Mouse (Mus musculus): ENCODE measurements around the gene Pde4d. TPM values are rescaled to one million over a fixed set of nuclear protein-coding genes. Genes with fewer than 3 reads are reported as not detected.

Pde4d gene
- polyA plus RNA-seq, 1 experiment from 2014 or later, result 9.8 TPM

- no peak for DNase-seq (ENCODE audit: extremely low spot score, low spot score)
- H3K27me3 ChIP-seq (ENCODE audit: poor library complexity, severe bottlenecking), result no peaks in the 10 kb centered on the region
- no peaks in the 10 kb centered on the region for H3K36me3 ChIP-seq (replicated peaks)
- H3K4me1 ChIP-seq, result no peaks in the 10 kb centered on the region
- H3K27ac ChIP-seq, result no peak overlapping the region
- H3K9me3 ChIP-seq, result no peaks in the 10 kb centered on the region
- 85% methylated on average over 1 of the region's 1 CpGs for WGBS
- H3K4me3 ChIP-seq, result no peak overlapping the region
Observed at GRCm38 (mm10) chr13:109576725-109577124, 1127.0 kb downstream of the Pde4d start.

DNA sequence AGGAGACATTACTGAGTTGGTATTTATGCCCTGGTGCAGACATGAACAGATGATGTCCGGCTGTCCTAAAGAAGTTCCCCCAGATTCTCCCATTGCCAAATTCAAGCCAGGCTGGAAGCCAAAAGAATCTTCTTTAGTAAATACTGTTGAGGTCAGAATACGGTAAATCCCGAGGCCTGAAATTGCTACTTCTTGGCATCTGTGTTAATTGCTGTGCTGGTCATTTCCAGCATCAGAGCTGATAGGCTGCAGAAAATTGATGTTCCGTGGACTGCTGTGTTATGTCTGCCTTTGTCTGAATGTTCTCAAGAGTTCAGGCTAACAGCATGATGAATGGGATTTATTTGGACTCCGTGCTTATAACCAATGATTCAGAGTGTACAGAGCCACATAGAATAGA is 1127.7 kb downstream of the Pde4d start:
- H3K9me3 ChIP-seq, result no peaks in the 10 kb centered on the region
- no peak overlapping the region for H3K27ac ChIP-seq
- no peak for DNase-seq (ENCODE audit: extremely low spot score, low spot score)
- H3K4me1 ChIP-seq, result no peaks in the 10 kb centered on the region
- H3K36me3 ChIP-seq (replicated peaks), result no peaks in the 10 kb centered on the region
- H3K4me3 ChIP-seq, result no peak overlapping the region
- H3K27me3 ChIP-seq (ENCODE audit: poor library complexity, severe bottlenecking), result no peaks in the 10 kb centered on the region
- 90% methylated on average over 5 of the region's 5 CpGs for WGBS

DNA sequence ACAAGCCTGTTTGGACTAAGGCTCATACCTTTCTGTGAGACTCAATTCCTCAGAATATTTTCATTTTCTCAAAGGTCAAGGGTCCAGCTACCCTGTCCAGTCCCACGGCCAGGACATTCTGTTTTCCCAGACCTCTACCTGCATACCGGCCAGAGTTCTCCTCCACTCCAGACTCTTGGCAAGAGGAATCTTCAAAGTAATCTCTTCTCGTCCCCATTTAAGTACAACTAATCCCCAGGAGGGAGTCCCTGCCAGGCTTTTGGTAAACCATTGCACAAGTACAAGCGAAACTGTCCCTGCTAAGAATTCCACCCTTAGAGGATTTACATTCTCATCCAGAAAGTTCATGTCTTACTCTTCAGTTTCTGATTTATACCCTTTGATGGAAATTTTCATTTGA is 1128.2 kb downstream of the Pde4d start:
- no peaks in the 10 kb centered on the region for H3K4me1 ChIP-seq
- no peaks in the 10 kb centered on the region for H3K27me3 ChIP-seq (ENCODE audit: poor library complexity, severe bottlenecking)
- H3K4me3 ChIP-seq, result no peak overlapping the region
- no peak for DNase-seq (ENCODE audit: extremely low spot score, low spot score)
- no peaks in the 10 kb centered on the region for H3K36me3 ChIP-seq (replicated peaks)
- H3K9me3 ChIP-seq, result no peaks in the 10 kb centered on the region
- H3K27ac ChIP-seq, result no peak overlapping the region
- WGBS, result 58% methylated on average over 4 of the region's 4 CpGs

GRCm38 (mm10) chr13:109581284-109582070 is 1131.7 kb downstream of the Pde4d start:
- no peak for DNase-seq (ENCODE audit: extremely low spot score, low spot score)

GRCm38 (mm10) chr13:109590048-109590447 is 1140.3 kb downstream of the Pde4d start:
- DNase-seq (ENCODE audit: extremely low spot score, low spot score), result no peak

More at GRCm38 (mm10) chr13:109581284-109582070, 1131.7 kb downstream of the Pde4d start:
- Histone ChIP-seq H3K4me1 (no peaks in the 10 kb centered on the region), H3K4me3 (no peak overlapping the region), H3K27ac (no peak overlapping the region), H3K27me3 (ENCODE audit: poor library complexity, severe bottlenecking) (no peaks in the 10 kb centered on the region), H3K36me3 (replicated peaks) (no peaks in the 10 kb centered on the region), H3K9me3 (no peaks in the 10 kb centered on the region)
- 88% methylated on average over 16 of the region's 16 CpGs for WGBS

DNA sequence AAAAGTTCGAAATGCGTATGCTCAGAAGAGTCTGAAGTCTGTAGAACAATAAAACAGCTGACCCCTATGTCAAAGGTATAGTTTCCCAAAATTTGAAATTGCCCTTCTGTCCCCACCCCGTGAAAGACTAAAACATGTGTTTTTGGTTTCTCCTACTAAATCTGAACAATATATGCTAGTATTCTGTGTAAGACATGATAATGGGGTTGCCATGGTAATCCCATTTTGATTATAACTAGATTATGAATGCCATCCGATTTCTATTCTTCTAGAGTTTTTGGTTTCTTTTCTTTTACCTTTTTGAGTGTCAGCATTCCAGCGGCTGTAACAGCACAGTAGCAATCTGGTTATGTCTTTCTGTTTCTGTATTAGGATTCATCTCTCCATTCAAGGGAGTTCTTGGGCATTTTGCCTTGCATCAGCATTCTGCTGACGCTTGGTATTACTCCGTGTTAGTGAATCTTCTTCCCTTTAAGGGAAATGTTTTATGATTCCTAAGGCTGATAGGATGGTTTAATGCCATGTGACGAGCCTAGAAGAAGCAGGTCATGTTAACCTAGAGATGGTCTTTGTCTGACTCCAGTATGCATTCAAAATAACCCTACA is 1142.5 kb downstream of the Pde4d start:
- no peak overlapping the region for H3K27ac ChIP-seq
- H3K4me3 ChIP-seq, result no peak overlapping the region
- H3K36me3 ChIP-seq (replicated peaks), result no peaks in the 10 kb centered on the region
- no peaks in the 10 kb centered on the region for H3K9me3 ChIP-seq
- no peaks in the 10 kb centered on the region for H3K27me3 ChIP-seq (ENCODE audit: poor library complexity, severe bottlenecking)
- H3K4me1 ChIP-seq, result no peaks in the 10 kb centered on the region
- no peak for DNase-seq (ENCODE audit: extremely low spot score, low spot score)
- 85% methylated on average over 8 of the region's 8 CpGs for WGBS

More at GRCm38 (mm10) chr13:109590048-109590447, 1140.3 kb downstream of the Pde4d start:
- Histone ChIP-seq H3K27me3 (ENCODE audit: poor library complexity, severe bottlenecking) (no peaks in the 10 kb centered on the region), H3K4me1 (no peaks in the 10 kb centered on the region), H3K9me3 (no peaks in the 10 kb centered on the region), H3K27ac (no peak overlapping the region), H3K36me3 (replicated peaks) (no peaks in the 10 kb centered on the region), H3K4me3 (no peak overlapping the region)
- 84% methylated on average over 4 of the region's 4 CpGs for WGBS

GRCm38 (mm10) chr13:109599711-109600110 is 1150.0 kb downstream of the Pde4d start:
- Histone ChIP-seq H3K36me3 (replicated peaks) (no peaks in the 10 kb centered on the region), H3K4me1 (no peaks in the 10 kb centered on the region), H3K9me3 (no peaks in the 10 kb centered on the region), H3K27me3 (ENCODE audit: poor library complexity, severe bottlenecking) (no peaks in the 10 kb centered on the region), H3K4me3 (no peak overlapping the region), H3K27ac (no peak overlapping the region)
- no peak for DNase-seq (ENCODE audit: extremely low spot score, low spot score)
- WGBS, result 72% methylated on average over 4 of the region's 4 CpGs

DNA sequence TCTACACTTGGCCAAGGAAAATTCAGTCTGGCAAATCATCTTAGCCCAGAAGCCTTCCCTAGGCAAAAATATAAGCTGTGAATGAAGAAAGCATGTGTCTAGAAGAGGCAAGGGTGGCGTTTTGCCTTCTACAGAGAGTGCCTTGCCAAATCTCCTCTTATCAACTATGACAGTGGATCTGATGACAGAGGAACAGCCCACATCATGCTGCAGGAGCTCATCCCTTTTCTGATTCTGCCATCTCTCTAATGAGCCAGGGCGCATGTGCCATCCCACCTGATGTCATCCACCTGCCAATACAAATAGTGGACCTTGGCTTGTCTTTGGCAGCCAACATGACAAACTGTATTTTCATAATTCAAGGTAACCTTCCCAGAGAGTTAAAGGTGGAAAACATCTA is 1154.3 kb downstream of the Pde4d start:
- 96% methylated on average over 2 of the region's 2 CpGs for WGBS

GRCm38 (mm10) chr13:109605140-109605539 is 1155.4 kb downstream of the Pde4d start:
- no peaks in the 10 kb centered on the region for H3K9me3 ChIP-seq
- no peaks in the 10 kb centered on the region for H3K4me1 ChIP-seq
- H3K27ac ChIP-seq, result no peak overlapping the region
- no peak overlapping the region for H3K4me3 ChIP-seq
- H3K36me3 ChIP-seq (replicated peaks), result no peaks in the 10 kb centered on the region
- WGBS, result 67% methylated on average over 1 of the region's 1 CpGs
- no peaks in the 10 kb centered on the region for H3K27me3 ChIP-seq (ENCODE audit: poor library complexity, severe bottlenecking)
- DNase-seq (ENCODE audit: extremely low spot score, low spot score), result no peak

More for the DNA sequence above, 1154.3 kb downstream of the Pde4d start:
- Histone ChIP-seq H3K36me3 (replicated peaks) (no peaks in the 10 kb centered on the region), H3K9me3 (no peaks in the 10 kb centered on the region), H3K27me3 (ENCODE audit: poor library complexity, severe bottlenecking) (no peaks in the 10 kb centered on the region), H3K27ac (no peak overlapping the region), H3K4me3 (no peak overlapping the region), H3K4me1 (no peaks in the 10 kb centered on the region)
- DNase-seq (ENCODE audit: extremely low spot score, low spot score), result no peak

DNA sequence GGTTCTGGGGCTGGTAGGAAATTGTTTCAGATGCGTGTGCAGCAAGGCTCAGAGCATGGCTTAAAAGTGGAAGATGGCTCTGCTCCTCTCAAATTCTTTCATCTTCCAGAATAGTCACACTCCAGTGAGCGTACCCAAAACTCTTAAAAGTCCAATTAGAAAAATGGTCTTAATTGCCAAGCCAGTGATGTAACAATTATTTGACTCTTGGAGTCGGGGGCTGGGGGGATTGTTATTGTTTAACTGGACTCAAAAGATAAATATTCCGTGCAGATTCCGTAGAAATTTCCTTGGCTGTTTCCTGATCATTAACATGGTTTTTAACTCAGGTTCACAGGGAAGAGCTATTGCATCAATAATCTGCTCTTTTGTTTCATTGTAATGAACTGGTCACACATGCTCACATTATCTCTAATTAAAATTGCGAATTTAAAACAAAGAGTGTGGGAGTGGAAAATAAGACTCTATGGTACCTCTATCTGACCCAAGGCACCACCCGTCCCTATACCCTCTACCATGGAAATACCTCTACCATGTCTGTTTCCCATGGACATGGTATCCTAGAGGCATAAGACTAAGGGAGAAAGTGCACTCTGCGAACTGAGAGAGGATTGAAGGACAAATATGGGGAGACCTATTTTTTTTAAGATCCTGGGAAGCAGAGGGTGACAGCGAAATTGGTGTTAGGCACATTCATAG is 1159.5 kb downstream of the Pde4d start:
- Histone ChIP-seq H3K27ac (no peak overlapping the region), H3K9me3 (no peaks in the 10 kb centered on the region), H3K4me1 (peaks cover 2% of the 10 kb centered on the region; the same call in 1 of the 2 replicates), H3K4me3 (no peak overlapping the region), H3K27me3 (ENCODE audit: poor library complexity, severe bottlenecking) (no peaks in the 10 kb centered on the region), H3K36me3 (replicated peaks) (no peaks in the 10 kb centered on the region)
- 82% methylated on average over 9 of the region's 9 CpGs for WGBS
- no peak for DNase-seq (ENCODE audit: extremely low spot score, low spot score)

DNA sequence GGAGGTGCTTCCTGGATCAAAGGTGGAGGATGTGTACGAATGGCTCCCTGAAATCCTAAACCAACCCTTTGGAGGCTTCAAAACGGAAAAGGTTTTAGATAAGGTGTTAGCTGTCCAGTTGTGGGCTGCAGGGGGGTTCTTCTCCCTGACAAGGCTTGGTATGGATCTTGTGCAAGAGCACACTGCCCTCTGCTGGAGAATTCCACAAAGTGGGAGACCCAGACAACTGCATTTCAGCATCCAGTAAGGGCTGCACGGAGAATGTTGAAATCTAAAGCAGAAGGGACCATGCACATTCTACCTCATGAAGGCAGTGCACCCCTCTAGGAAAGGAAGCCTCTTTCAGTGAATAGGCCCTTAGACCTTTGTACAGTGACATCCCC is 1160.0 kb downstream of the Pde4d start:
- H3K9me3 ChIP-seq, result no peaks in the 10 kb centered on the region
- WGBS, result 23% methylated on average over 3 of the region's 3 CpGs
- peaks cover 2% of the 10 kb centered on the region; the same call in 1 of the 2 replicates for H3K4me1 ChIP-seq
- H3K4me3 ChIP-seq, result no peak overlapping the region
- DNase-seq (ENCODE audit: extremely low spot score, low spot score), result peak; percentile 40
- no peaks in the 10 kb centered on the region for H3K27me3 ChIP-seq (ENCODE audit: poor library complexity, severe bottlenecking)
- no peaks in the 10 kb centered on the region for H3K36me3 ChIP-seq (replicated peaks)
- no peak overlapping the region for H3K27ac ChIP-seq

GRCm38 (mm10) chr13:109610772-109611171 is 1161.0 kb downstream of the Pde4d start:
- 96% methylated on average over 2 of the region's 2 CpGs for WGBS
- no peaks in the 10 kb centered on the region for H3K9me3 ChIP-seq
- H3K36me3 ChIP-seq (replicated peaks), result no peaks in the 10 kb centered on the region
- no peak for DNase-seq (ENCODE audit: extremely low spot score, low spot score)
- H3K27ac ChIP-seq, result no peak overlapping the region
- H3K4me3 ChIP-seq, result no peak overlapping the region
- H3K27me3 ChIP-seq (ENCODE audit: poor library complexity, severe bottlenecking), result no peaks in the 10 kb centered on the region
- peaks cover 2% of the 10 kb centered on the region; the same call in 1 of the 2 replicates for H3K4me1 ChIP-seq

Measured in forebrain, embryonic 10.5 days (tissue).